Mouse (Mus musculus): ENCODE results near the gene Comtd1.
A peak's percentile ranks its signal among the peaks of the same experiment; 100 is the strongest.

Gene Comtd1

DNA sequence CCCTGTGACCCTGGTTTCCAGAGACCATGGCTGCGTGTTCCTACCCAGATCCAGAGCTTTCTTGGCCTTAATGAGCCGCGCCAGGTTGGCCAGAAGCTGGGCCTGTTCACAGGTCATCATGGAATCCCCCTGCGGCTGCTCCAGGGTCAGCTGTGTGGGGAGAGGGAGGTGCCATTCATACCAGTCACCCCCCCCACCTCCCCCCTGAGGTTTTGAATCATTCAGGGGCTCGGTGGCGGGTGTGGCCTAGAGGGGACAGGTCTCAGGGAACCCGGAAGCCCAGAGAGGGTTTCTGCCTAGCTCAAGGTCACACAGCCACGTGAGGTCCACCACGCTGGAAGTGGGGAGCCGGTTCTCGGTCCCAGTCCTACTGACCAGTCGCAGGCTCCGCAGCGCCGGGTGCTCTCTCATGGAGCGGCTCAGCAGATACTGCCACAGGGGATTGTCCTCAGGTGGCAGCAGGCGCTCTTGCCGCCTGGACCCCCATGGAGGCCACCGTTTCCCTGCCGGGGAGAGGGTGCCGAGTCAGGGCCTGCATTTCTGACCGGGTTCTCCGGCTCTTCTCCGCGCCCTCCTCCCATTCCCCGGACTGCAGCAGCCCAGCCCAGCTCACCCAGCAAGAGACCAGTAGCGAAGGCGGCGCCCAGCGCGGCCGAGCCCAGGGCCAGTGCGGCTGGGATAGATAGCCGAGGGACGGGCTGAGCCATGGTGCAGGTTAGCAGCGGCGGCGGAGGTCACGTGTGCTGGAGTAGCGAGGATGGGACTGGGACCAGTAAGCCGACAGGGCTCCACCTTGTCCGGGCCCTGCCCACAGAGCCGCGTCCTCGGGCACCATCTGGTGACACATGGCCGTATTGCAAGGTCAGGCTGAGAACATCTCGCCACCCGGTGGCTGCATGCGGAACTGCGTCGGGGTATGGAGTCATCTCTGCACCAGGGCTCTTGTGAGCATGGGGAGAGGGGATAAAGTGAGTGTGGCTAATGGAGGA, at the start of gene Comtd1:
Comtd1 (minus strand) TSS at position 812 of the 989 bp plus-strand sequence.
- peak; percentile 95 for DNase-seq

DNA sequence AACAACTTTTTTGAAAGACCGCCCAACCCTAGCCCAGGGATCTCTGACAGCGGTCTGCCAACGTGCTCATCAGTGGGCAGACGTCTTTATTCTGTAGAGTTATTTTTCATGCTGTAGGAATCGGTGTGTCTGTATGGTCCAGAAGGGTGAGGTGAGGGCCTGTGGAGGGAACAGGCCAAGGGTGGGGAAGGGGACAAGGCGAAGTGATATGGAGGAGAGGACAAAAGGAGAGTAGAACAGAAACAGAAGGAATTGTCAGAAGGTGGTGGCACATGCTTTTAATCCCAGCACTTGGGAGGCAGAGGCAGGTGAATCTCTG, 43.5 kb upstream of the Comtd1 start:
- no peak for DNase-seq

DNA sequence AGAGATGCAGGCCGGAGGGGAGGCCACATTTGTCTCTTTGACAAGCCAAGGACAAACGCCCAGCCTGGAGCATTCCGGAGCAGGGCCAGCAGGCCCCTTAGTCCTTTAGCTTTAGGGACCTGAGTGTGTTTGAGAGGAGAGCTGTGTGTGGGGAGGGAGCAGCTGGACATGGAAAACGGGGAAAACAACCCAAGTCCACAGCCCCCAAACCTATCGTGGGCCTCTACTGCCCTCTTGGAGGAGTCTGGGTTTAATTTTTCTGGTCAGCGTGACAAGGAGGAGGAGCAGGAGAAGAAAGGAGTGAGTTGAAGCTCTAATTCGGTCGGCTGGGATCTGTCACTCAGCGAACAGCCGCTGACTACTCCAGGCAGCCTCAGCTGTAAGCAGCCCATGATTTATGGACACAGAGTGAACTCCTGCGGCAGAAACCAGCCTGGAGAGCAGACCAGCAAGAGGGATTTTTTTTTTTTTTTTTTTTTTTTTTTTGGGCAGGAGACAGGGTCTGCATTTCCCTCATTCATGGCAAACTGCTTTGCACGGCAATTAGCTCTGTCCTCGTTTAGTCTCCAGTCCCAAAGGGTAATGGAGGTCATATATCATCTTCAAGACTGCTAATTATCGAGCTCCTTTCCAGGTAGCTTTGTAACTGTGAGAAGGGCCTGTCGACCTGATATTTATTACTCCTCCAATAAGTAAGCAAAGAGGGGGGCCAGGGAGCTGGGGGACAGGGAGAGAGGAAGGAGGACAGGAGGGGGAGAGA, 43.0 kb upstream of the Comtd1 start:
- peak; percentile 40 for DNase-seq

DNA sequence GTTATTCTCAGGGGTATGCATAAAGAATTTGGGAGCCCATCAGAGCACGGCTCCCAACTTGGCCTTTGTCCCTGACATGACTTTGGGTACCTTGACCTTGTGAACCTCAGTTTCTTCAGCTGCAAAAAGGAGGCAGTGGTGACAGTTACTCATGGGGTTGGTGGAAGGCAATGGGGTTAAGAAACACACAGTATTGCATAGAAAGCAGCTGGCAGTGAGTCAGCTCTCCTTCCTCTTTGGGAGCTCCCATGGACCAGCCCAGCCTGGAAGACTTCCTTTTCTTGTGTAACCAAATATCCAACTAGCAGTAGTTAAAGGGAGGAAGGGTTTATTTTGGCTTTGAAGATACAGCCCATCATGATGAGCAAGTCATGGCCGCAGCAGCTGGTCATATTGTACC, 41.7 kb upstream of the Comtd1 start:
- DNase-seq, result peak; percentile 17

DNA sequence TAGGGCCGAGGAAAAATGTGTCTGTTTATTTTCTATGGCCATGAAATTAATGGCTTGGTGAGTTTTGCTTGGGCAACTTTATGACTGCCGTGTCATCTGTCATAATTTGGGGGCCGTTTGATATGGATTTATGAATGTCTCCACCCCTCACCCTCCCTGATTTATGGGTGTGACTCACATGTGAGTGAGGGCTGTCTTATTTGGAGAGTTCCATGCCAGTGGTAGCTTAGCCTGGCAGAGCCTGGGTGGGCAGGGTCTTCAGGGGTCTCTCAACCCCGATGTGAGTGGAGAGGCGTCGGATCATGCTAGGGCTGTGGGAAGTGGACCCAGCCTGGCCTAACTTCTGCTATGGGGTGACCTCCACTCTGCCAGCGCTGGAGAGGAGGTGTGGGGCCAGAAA, 18.0 kb upstream of the Comtd1 start:
- DNase-seq, result no peak

DNA sequence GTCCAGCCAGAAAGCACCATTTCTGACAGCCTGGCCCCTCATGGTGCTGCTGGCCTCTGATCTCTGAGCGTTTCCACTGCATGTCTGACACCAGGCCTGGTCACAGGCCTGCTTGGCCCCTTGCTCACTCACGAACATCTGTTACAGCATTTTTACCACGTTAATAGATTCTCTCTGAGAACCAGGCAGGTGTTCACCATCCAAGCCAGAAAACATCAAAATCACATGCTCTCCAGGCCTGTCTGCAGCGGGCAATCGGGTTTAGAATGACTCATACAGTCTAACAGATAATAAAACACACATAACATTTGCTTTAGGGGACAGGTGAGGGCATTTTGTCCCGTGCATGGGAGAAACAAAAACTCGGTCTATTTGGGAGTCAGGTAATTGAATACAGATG, 17.5 kb upstream of the Comtd1 start:
- DNase-seq, result no peak

DNA sequence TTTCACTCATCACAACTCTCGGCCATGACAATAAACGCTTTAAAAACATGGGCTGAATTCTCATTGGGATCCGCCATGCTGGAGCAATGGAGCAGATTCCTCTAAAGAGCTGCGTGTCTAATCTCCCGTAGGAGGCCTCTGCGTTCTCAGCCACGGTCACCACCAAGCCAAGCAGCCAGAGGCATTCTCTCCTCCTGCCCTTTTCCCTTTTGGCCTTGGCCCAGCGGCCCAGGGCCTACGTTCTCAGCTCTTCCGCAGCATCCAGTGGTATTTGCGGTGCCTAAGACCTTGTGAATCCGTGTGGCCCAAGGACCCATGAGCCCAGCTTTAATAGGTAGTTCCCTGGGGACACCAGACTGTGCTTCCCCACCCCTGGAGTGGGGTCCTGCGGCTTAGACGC, 8.1 kb upstream of the Comtd1 start:
- DNase-seq, result no peak

DNA sequence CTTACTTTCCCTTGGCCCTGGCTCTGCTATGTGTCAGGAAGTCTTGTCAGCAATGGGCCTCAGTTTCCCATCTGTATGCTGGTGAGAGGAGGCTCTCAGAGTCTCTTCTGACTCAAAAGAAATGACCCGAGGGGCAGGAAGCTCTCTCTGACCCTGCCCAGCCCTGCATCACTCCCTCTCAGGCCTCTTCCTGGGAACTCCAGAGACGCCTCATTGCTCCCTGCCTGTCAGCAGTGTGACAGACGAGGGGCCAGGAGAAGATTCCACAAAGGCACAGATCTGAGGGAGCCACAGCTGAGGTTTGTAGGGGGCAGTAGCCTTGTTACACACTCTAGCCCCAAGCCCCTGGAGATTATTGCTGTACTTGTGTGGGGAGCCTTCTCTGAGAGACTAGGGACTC, 7.2 kb upstream of the Comtd1 start:
- DNase-seq, result no peak

DNA sequence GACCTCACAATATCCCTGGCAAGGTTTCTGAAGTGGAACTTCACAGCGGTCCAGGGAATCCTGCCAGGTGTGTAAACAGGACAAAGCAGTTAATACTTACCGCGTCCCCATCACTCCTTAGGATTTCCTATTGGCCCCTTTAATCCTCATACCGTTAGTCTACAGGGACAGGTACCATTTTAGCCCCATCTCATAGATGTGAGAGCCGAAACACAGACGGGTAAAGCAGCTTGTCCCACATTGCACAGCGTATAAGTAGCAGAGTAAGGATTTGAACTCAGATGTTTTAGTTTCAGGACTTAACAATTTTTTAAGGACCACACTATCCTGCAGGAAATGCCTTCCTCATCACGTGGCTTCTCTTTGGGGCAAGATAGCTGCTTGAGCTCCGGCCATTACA, 5.5 kb upstream of the Comtd1 start:
- DNase-seq, result no peak

DNA sequence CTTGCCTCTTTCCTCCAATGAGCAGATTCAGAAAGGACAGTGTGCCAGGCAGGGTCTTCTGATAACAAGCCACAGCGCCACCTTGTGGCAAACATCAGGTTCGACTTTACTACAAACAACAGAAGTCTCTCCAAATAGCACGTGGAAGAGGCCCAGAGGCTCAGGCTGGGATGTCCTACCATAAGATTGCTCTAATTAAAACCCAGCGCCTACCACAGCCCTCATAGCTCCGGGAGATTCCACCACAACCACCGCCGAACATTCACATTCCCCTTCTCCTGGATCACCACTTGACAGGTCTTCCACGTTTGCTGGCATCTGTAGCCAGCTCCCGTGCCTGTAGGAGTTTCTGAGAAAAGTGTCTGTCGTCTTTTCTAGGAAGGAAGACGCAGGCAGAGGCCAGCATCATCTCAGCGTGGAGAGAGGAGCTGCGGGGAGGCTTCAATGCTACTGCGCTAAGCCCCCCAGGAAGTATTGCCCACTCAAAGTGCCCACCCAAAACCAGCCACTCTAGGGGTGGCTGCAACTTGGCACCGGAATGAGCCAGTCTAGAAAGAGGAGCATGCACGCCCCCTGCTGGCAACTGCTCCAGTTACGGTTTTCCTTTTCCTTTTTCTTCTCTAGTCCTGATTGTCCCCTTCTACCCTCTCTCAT, 4.8 kb upstream of the Comtd1 start:
- DNase-seq, result peak; percentile 78

DNA sequence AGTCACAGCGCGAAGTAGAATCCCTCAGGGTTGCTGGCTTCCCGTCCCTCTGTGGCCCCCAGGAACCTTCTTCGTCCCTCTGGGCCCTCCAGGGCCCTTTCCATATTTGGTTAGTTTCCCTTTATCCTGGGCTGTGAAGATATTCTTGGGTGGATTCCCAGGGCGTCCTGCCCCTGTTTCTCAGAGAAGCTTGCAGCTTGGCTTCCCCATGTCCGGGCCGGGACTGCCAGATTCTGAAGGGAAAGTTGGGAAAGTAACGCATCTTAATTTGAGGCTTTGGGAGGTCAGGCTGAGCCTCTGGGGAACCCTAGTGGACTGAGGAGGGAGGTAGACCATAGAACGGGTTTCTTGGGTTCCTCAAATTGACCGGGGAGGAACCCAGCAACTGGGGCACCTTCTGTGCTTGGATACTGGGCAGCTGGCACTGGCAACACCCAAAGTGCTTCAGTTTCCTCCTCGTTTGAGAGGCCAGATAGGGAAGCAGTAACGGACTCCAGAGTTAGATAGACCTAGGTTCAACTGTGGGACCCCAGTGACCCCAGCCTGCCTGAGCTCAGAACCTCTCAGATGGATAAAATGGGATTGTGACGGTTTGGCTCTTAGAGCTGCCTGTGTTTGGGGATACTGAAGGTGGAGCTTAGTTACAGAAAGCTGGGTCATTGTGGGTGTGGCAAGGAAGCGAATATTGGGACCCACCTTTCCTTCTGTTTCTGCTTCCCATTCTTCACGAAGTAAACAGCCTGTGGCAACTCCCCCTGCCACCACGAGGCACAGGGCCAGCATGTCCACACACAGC, 3.4 kb upstream of the Comtd1 start:
- no peak for DNase-seq

DNA sequence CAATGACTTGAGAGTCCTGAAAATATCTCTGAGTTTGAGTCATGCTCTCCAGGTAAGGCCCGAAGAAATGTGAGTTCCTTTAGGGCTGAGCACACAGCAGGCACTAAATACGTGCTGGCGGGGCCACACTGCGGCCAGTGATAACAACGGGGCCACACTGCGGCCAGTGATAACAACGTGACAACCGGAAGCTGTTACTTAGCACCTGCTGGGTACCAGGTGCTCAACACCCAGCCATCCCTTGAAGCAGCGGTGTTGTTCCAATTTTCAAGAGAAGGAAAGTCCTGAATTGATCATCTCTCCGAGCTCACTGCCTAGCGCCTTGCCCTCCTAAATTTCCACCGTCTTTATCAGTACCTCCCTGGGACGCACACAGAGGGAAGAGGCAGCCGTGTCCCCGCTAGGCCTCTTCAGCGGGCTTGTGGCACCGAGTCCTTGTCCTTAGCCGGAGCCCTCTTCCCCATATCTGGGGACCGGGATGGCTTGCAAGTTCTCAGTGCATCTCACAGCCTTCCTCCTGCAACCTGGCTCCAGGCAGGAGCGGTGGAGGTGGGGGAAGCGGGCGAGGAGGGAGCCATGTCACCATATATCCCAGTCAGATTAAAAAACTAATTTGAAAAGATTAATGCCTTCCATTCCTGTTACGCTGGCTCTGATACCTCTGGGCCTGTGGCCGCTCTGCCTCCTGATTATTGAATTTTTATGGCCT, 1.8 kb upstream of the Comtd1 start:
- no peak for DNase-seq

DNA sequence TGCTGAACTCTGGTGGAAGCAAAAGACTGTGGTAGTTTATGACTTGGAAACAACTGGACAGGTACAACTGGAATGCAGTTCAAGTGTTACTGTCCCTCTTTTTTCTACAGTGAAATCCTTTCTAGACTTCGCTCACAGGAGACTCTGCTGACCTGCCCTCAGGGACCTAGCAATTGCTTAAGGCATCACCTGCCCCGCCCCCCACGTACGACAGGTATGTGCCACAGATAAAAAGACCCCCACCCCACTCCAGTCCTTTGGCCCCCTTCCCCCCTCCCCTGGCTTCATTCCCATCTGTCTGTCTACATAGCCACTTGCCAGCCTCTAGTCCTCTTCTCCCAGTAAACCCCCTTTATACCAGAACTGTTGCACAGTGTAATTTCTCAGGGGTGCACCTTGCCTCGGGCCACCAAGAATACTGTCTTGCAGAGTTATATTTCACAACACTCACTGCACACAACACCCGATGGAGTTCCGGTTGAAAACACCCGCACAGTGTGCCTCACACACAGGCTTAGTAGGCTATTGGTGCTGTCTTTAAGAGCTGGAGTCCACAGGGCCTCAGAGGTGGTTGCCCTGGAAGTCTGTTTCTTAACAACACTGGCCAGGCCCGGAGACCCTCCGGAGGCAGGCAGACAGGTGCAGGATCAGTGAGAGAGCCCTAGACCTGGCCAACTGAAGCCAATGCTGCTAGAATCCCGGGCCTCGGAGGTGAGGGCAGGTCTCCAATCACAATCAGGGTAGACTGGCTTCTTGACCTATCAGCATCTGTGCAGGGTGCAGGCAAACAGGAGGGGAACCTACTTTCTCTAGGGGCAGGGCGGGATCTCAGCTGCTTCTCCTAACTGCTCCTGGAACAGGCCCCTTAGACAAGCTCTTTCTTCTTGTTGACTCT, 994 bp upstream of the Comtd1 start:
- no peak for DNase-seq

DNA sequence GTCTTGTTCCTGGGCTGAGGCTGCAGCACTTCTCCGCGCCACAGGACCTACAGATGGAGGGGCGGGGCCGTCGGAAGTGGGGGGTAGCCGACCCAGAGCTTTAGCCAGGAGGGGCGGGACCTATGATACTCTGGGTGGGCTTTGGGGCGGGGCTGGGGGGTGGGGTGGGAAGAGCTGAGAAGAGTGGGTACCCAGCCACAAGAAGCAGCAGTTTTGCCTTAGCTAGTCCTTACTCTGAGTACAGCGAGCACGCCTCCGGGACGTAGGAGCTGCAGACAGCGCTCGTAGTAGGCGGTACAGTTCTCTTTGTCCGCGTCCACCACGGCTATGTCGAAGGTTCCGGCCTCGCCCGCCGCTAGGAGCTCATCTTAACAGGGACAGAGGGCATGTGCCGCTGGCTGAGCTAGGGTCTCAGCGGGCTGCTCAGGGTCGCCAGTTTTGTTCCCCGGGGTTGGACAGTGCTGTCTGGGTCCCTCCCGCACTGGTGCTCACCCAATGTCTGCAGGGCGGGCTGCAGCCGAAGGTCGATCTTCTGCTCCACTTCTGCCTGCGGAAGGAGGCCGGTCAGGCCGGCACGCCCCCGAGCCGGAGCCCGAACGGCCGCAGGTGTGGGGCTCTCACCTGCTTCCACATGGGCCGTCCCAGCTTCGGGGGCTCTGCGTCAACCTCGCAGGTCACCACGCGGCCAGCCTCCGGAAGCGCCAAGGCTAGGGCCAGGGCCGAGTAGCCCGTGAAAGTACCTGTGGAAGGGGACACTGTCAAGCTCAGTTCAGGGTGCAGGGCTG, 1.2 kb downstream of the Comtd1 start:
- DNase-seq, result peak; percentile 59

DNA sequence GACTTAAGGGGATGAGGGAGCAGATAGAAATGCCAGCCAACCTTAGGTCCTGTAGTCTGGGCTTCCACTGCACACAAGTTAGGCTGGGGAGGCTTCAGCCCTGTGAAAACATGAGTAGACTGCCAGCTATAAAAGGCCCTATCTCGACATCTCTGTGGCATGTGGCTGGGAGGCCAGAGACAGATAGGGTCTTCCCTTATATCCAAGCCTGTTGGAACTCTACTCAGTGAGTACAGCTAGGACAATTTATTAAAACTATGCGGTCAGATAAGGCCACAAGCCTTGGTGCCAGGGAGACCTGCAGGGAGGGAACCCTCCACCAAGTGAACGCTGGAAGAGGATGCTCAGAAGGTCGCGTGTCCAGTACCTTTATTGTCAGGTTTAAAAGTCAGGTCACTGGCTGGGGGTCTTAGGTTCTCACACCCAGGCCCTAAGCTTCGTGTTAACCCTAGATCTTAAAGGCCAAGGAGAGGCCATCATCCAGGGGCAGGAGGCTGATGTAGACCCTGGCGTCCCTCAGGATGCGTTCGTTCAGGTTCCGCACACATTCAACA, 1.9 kb downstream of the Comtd1 start:
- DNase-seq, result no peak

DNA sequence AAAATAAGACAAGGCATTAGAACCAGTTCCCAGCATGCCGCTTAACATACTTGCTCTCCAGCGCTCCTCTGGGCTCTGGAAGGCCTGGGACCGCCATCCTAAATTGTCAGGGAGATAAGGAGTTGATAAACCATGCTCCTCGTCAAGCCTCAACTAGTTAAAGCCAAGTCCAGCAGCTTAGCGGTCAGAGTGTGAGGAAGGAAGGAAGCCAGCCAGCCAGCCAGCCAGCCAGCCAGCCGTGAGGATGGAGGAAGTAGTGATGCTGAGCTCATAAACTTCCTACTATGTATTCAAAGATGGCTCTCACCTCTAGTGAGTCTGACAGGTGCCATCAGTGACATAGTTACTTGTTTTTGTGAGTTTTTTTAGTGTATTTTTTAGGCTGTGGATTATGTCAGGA, 5.5 kb downstream of the Comtd1 start:
- no peak for DNase-seq

DNA sequence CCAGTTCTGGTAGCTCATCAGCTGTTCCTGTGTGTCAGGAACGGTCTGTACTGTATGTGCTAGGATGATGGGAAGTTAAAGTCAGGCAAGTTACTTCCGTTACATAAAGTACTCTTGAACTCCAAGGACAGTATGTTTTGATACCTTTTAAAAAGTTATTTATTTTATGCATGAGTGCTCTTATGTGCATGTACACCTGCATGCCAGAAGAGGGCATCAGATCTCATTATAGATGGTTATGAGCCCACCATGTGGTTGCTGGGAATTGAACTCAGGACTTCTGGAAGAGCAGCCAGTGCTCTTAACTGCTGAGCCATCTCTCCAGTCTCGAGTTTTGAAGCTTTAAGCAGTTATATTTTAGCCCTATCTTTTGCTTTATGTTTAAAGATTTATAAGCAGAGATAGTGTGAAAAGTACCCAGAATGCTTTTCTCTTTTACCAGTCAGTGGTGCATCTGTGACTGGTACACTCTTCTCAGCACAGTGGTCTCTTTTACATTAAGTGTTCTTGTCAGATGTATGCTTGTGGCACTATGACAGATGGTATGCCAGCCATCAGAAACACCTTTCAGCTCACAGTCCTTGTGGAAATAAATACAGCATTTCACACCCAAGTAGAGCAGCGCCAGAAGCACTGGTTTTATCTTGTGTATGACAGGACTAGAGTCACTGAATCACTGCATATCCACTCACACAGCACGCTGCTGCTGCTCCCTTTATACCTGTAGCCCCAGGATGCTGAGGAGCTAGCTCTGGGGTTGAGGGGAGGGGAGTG, 6.8 kb downstream of the Comtd1 start:
- DNase-seq, result no peak

DNA sequence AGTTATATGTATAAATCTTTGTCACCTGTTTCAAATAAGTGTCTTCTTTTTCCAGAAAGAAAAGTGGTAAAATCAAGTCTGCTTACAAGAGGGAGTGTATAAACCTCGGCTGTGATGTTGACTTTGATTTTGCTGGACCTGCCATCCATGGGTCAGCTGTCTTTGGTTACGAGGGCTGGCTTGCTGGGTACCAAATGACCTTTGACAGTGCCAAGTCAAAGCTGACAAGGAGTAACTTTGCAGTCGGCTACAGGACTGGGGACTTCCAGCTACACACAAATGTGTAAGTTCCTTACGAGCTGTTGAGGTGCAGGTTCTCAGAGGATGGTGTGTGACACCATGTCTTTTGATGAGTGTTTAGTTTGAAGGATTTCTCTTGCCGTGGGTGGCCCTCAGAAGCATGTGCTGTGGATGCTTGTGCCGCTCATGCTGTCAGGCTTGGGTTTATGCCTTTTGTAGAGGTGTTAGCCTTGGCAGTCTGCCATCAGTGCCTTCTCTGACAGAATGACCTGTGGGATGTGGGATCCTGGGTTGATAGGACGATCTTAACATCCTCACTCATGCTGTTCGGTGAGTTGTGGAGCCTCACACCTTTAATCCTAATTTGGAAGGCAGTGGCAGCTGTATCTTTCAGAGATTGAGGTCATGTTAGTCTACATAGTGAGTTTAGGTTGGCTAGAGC, 10.3 kb downstream of the Comtd1 start:
- no peak for DNase-seq
